Mouse (Mus musculus): Measurements from ENCODE around the gene Phf3. TPM values are rescaled to one million over a fixed set of nuclear protein-coding genes. Genes with fewer than 3 reads are reported as not detected.

Gene Phf3
- polyA plus RNA-seq, 1 experiment = 24.6 TPM

DNA sequence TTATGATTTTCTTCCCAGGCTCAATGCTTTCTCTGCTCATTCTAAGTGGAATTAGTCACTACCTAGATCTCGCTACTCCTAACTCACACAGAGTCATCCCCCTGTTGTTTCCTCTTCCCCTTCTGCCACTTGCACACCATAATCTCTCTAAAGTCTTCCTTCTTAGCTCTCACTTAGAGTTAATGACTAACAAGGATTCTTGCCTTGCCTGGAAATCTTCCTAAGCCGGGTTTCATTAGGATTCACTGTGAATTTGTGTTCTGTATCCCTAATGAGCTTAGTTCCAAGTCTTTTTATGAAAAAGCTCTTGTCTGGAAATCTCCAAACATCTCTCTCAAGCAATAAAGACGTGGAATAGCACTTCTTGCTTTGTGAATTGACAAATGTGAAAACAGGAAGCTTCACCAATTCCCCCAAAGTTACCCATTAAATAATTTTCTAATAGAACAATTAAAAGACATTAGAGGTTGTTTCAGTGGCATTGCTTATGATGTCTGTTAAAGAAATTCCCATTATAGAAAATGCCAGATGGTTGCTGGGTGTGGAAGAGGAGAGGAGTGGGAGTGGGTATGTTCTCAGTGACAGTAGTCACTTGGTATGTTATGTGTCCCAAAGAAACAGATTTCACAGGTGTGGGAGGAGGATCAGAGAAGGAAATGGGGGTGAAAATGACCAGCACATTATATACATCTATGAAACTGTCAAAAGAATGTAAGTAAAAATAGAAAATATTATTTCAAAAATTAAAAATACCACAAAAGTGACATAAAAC, 118.1 kb downstream of the Phf3 start:
- Histone ChIP-seq H3K4me1 (ENCODE audit: control insufficient read depth, insufficient read depth, insufficient read length) (no peaks in the 10 kb centered on the region), H3K27me3 (ENCODE audit: control insufficient read depth, insufficient read depth, low read length) (no peaks in the 10 kb centered on the region), H3K4me3 (ENCODE audit: extremely low read depth, insufficient read depth, insufficient read length) (no peak overlapping the region), H3K27ac (ENCODE audit: insufficient read depth, low read length) (no peak overlapping the region), H3K36me3 (ENCODE audit: control insufficient read depth, insufficient read depth, low read length) (no peaks in the 10 kb centered on the region)
- DNase-seq (ENCODE audit: low read depth in 1 of 2, low spot score in 2 of 2) = no peak
- TF ChIP-seq CTCF (IDR thresholded peaks at IDR 0.05; ENCODE audit: extremely low read depth, insufficient read depth, insufficient read length, insufficient replicate concordance) (no peak), POLR2A (IDR thresholded peaks at IDR 0.05; ENCODE audit: low read depth, low read length) (no peak)
- whole genome bisulfite sequencing = 71% methylated on average over 3 of the region's 3 CpGs

Other genes with a start within 250 kb of the Phf3 start
- not detected in 2 replicates for gene AC153137.1, start 104.0 kb upstream of the Phf3 start, polyA plus RNA-seq (2012; rRNA removed)